Mouse (Mus musculus) thymus, adult 2 months (tissue): ENCODE results near the gene Nhlrc4.

ENCODE experiments used
- CTCF ChIP-seq: fragments of 200-500 bp; IDR thresholded peaks from 2 replicates; pipeline ENCODE4 v1.5.1; 2012; ENCODE audit warnings: mild to moderate bottlenecking, control low read depth, low read length, moderate library complexity, borderline replicate concordance; ENCODE audit not compliant: control insufficient read depth, poor library complexity, insufficient read depth; ENCODE audit errors: extremely low read depth
- POLR2A ChIP-seq: fragments of 200-500 bp; IDR thresholded peaks from 2 replicates; pipeline ENCODE4 v1.6.1; 2012; ENCODE audit warnings: mild to moderate bottlenecking, low read length, control low read depth, moderate library complexity; ENCODE audit not compliant: control insufficient read depth, poor library complexity, insufficient read depth; ENCODE audit errors: extremely low read depth

DNA sequence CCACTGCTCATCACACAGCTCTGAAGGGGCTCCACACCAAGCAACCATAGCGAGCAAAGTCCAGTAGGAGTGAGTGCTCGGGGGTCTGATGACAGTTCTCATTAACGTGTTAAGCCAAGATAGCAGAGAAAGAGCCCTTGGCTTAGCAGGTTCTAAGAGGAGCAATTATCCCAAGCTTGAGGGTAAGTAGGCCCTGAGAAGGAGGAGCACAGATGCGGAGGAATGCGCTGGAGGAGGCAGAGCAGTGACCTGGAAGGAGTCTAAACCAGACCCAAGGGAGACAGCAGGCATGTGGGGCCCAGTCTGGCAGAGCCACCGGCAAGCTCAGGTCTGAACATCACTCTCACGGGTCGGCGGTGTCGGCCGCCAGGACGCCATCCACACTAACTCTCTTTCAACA lies 48.9 kb downstream of the Nhlrc4 start:
- TF ChIP-seq POLR2A (no peak), CTCF (no peak)
